Mouse (Mus musculus) Patski (cell line): ENCODE measurements around the gene Xpa. TPM values are rescaled to one million over a fixed set of nuclear protein-coding genes. Genes with fewer than 3 reads are reported as not detected.

Experiments used
- ATAC-seq: fragments of 100-300 bp; one replicate; pipeline ENCODE4 v1.8.0; 2021
- CTCF ChIA-PET: fragments of 350-600 bp; sonication (Branson Sonifier 250); formaldehyde crosslinking; loops from one replicate; lab custom pipeline; 2022; ENCODE audit warnings: inconsistent platforms; lab: Charles Lee
- POLR2A ChIA-PET: fragments of 350-600 bp; sonication (Branson Sonifier 250); formaldehyde crosslinking; loops from one replicate; lab custom pipeline; 2022; ENCODE audit warnings: antibody characterized with exemption, inconsistent platforms; lab: Charles Lee
- DNase-seq: peaks from one replicate; pipeline ENCODE4 v3.0.0-alpha.2; 2011; ENCODE audit warnings: low read depth, low spot score
- H3K27me3 ChIP-seq: fragments of 371-371 bp; one replicate; pipeline ENCODE4 v1.5.1; 2021
- CTCF ChIP-seq: fragments of 100-300 bp; IDR thresholded peaks from one replicate; pipeline ENCODE4 v1.5.1; 2021
- in situ Hi-C: fragments of 300-500 bp; cut with MboI; formaldehyde crosslinking; loops from 3 replicates; pipeline ENCODE4 v1.11.1; 2018; ENCODE audit warnings: low pct_unique_long_range_greater_than_20kb, mixed read lengths
- polyA plus RNA-seq: library from polyadenylated mRNA; unstranded; gene quantifications from one replicate; pipeline ENCODE4 v1.2.3, GENCODE M21; 2021

Xpa gene
- polyA plus RNA-seq, 1 experiment from 2014 or later, result 29.1 TPM

DNA sequence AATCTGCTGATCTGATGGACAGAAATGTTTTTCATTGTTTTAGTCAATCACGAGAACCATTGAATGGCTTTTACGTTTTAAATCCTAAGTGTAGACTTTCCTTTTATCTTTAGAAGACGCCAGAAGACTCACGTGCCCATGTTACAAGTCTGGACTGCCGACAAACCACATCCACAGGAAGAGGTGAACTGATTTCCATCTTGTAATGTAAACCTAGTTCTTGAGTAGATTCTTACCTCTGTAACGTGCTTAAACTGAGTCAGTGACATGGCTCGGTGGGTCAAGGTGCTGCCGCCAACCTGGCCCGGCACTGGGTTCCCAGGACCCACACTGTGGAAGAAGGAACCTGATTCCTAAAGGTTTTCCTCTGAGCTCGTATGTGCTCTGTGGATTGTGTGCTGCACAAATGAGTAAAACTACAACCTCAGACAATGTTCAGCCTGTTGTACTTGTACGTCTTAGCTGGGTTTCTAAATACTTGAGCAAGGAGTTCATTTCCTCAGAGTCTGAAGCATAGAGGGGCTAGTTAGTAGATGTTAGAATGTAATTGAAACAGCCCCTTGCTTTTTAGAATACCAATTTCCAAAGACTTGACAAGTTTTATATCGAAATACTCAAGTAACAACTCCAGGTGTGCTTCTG lies 44.1 kb downstream of the Xpa start:
- no peak for TF ChIP-seq CTCF
- ATAC-seq (no peak), DNase-seq (no peak)
- in situ Hi-C loops, result no loop called here
- no peaks in the 10 kb centered on the region for H3K27me3 ChIP-seq
- ChIA-PET CTCF (no interaction called here), POLR2A (interaction anchor here (0.7 kb wide), 1 partner anchor 71 kb away, joined by 3 read pairs; no protein-coding TSS in a partner anchor)

DNA sequence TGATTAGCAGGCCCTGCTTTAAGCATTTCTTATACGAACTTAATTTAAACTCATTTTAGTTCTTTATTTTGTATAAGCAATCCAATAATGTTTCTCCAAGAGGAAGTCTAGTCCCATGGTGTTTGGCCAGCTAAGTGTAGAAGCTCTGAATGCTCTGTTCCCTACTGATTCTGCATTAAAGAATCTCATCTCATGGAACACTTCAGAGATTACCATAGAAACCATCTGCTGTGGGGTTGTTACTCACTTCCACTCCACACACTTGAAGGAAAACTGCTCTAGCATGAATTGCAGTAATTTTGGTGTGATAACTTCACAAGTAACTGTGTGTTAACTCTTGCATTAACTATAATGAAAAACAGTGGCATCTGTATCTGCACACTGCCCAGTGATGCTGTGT lies 49.2 kb downstream of the Xpa start:
- in situ Hi-C loops, result no loop called here
- no peak for DNase-seq
- H3K27me3 ChIP-seq, result no peaks in the 10 kb centered on the region
- TF ChIP-seq CTCF, result no peak
- ChIA-PET CTCF (interaction anchor here (1.0 kb wide), 1 partner anchor 13 kb away, joined by 4 read pairs; no protein-coding TSS in a partner anchor), POLR2A (no interaction called here)
- no peak for ATAC-seq

DNA sequence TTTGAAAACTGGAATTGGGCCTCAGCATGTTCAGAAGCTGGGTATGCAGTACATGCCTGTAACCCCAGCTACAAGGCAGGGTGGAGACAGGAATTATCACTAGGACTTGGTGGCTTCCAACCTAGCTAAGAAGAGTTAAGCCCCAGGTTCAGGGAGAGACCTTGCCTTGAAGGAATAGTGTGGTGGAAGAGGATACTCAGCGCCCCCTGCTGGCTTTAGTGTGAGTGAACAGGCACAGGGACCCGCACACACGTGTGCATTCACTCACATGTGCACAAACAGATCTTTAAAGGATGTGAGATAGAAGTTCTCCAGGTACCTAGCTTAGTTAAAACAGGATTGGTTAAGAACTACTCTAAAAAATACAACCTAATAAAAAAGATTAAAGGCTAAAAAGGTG lies 51.8 kb downstream of the Xpa start:
- in situ Hi-C loops, result no loop called here

DNA sequence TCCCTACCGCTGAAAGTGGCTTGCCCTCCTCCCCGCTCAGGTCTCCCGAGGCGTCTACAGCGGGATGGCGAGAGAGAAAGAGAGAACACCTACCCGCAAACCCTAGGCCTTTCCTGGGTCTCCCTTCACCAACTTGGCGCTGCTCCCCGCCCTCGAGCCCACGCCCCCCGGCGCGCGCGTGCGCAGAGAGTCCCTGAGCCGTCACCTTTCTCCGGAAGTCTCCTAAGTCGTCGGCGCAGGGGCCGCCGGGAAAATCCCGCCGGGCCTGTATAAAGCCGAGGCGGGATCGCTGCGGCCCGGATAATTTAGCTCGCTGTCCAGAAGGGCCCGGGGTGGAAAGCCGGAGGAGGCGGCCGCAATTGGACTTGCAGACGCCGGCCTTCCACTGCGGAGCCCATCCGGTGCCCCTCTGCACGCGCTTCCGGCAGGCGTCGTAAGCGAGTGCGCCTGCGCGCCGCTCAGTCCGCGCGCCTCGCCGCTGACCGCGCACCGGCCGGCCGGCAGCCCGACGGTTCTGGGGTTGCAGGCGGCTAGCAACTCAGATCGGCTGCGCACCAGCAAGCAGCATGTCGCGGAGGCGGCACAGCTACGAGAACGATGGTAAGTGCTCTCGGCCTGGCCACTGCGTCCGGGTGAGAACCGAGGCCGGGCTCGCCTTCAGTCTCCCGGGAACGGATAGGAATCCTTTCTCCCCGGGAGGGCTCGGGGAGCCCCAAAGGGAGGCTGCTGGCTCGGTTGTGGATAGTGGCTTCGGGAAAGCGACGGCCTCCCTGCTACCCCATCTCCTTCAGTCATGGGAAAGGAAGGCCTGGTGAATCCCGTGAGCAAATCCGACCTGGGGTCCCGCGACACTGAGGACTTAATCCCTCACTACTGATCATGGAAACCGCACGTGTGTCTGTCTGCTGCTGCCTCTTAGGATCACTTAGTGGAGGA lies 57.6 kb downstream of the Xpa start, which contains the start of the genes Ncbp1 and Tstd2:
Ncbp1 (plus strand) TSS at position 327 of the 936 bp plus-strand sequence.
Tstd2 (minus strand) TSS at position 408 of the 936 bp plus-strand sequence.
- in situ Hi-C loops, result no loop called here
- POLR2A ChIA-PET, result interaction anchor here (2.4 kb wide), 1 partner anchor 10 kb away, joined by 11 read pairs; no protein-coding TSS in a partner anchor

More for the DNA sequence above, 51.8 kb downstream of the Xpa start:
- ChIA-PET POLR2A (no interaction called here), CTCF (interaction anchor here (1.0 to 1.5 kb wide), 3 partner anchors 13 to 49 kb away, joined by 3 to 4 read pairs (median 3); no protein-coding TSS in a partner anchor)
- no peak for TF ChIP-seq CTCF
- DNase-seq (no peak), ATAC-seq (no peak)
- no peaks in the 10 kb centered on the region for H3K27me3 ChIP-seq

DNA sequence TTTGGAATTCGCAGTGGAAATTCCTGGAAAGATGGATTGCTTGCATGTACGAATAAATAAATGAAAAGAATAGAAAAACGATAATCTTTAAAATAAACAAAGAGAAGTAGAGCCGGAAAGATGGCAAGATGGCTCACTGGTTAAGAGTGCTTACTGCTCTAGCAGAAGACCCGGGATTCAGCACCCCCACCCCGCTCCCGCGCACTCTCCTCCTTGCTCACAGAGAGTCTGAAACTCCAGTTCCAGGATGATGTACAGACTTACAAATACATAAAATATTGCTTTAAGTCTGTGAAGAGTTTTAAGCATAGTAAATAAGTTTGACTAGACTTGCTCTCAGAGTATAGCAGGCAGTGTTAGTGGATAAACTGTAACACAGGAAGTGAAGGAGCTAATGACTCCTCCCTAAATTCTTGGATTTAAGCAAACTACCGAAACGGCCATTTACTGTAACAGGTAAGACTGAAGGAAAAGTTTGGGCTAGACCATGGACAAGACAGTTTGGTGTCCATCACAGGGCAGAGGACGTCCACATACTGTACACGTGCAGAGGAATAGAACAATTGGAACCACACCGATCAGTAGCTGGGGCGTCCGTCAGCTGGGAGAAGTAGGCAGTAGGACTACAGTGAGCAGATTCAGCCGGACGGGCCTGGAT lies 58.4 kb downstream of the Xpa start:
- peak; percentile 13 for DNase-seq

More for the DNA sequence above, 57.6 kb downstream of the Xpa start, which contains the start of the genes Ncbp1 and Tstd2:
- CTCF ChIA-PET, result interaction anchor here (1.2 kb wide), 1 partner anchor 9 kb away, joined by 3 read pairs; no protein-coding TSS in a partner anchor
- H3K27me3 ChIP-seq, result no peaks in the 10 kb centered on the region
- DNase-seq, result peak; percentile 27
- TF ChIP-seq CTCF, result no peak
- ATAC-seq, result peak; percentile 88

DNA sequence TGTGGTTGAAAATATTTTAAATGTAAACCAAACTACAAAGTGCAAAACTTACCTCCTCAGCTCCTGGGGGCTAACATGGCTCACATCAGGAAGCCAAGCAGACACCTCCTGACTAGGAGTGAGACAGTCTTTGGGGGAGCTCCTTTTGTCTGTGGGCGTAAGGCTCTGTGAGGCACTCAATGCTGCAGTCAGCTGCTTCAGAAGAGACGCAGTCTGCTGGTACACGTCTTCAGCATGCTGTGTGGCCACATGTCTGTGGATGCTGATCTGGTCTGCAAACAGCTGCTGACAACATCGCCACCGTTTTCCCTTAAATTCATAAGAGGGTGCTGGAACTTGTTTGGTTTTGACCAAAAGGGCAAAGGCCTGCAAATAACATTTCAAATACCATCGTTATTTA lies 64.3 kb downstream of the Xpa start:
- ChIA-PET POLR2A (interaction anchor here (0.6 kb wide), 1 partner anchor 63 kb away, joined by 3 read pairs; no protein-coding TSS in a partner anchor), CTCF (no interaction called here)
- no peak for TF ChIP-seq CTCF
- in situ Hi-C loops, result no loop called here
- ATAC-seq (no peak), DNase-seq (no peak)
- H3K27me3 ChIP-seq, result no peaks in the 10 kb centered on the region

More for the DNA sequence above, 58.4 kb downstream of the Xpa start:
- H3K27me3 ChIP-seq, result no peaks in the 10 kb centered on the region
- in situ Hi-C loops, result no loop called here
- ATAC-seq, result peak; percentile 25
- TF ChIP-seq CTCF, result no peak
- ChIA-PET CTCF (interaction anchor here (1.2 kb wide), 1 partner anchor 8 kb away, joined by 3 read pairs; no protein-coding TSS in a partner anchor), POLR2A (interaction anchor here (2.4 kb wide), 1 partner anchor 9 kb away, joined by 11 read pairs; no protein-coding TSS in a partner anchor)

DNA sequence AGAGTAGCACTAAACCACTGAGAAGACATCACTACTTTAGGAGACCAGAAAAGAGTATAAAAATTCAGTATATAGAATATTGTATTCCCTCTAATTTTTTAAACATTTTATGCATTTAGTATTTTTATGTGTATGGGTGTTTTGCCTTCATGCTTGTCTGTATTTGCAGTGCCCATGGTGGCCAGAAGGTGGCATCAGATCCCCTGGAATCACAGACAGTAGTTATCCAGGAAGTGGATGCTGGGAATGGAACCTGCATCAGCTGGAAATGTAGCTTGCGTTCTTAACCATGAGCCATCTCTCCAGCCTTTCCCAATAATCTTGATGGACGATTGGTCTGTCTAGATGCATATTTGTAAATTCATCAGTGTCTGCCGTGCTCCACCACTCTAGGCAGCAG lies 65.9 kb downstream of the Xpa start:
- no peaks in the 10 kb centered on the region for H3K27me3 ChIP-seq
- in situ Hi-C loops, result no loop called here
- POLR2A ChIA-PET, result interaction anchor here (1.0 to 2.9 kb wide), 2 partner anchors 8 to 159 kb away, joined by 3 to 11 read pairs; partner anchors contain the start of genes Ncbp1 and Tstd2
- DNase-seq (no peak), ATAC-seq (no peak)
- CTCF ChIA-PET, result interaction anchor here (1.1 to 1.7 kb wide), 5 partner anchors 8 to 159 kb away, joined by 3 to 5 read pairs (median 3); partner anchors contain the start of genes Ncbp1 and Tstd2
- TF ChIP-seq CTCF, result peak; percentile 70

DNA sequence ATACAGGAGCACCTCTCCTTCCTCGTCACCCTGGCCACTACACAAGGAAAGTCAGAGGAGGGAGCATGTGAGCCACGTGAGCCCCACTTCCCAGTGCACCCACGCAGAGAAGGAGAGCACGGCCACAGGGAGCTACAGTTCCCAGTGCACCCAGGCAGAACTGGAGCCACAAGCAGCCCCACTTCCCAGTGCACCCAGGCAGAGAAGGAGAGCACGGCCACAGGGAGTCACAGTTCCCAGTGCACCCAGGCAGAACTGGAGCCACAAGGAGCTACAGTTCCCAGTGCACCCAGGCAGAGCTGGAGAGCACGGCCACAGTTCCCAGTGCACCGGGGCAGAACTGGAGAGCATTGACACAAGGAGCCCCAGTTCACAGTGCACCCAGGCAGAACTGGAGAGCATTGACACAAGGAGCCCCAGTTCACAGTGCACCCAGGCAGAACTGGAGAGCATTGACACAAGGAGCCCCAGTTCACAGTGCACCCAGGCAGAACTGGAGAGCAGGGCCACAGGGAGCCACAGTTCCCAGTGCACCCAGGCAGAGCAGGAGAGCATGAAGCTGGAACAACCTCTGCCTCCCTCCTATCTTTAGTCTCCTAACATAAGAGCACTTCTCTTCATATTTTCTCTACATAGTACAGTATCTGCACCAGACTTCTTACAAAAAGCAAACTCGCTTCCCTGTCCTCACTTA lies 66.7 kb downstream of the Xpa start:
- DNase-seq, result no peak
- no peak for ATAC-seq
- in situ Hi-C loops, result no loop called here

DNA sequence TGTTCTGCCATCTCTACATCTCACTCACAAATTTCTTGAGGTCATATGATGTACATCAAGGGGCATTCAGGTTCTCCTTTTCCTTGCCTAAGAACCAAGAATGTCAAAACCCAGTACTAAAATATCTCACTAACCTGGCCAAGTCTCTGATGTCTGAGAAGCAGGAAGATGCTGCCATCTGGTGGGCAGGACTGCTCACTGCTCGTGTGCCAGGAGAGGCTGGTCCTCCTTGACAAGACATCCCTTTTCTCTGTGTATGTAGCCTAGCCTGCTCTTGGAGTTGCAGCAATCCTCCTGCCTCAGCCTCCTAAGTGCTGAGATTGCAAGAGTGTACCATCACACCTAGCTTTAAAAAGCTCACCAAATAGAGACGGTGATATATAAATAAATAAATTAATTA lies 69.6 kb downstream of the Xpa start:
- ChIA-PET CTCF (interaction anchor here (0.7 to 1.2 kb wide), 5 partner anchors 22 to 183 kb away, joined by 3 to 4 read pairs (median 3); no protein-coding TSS in a partner anchor), POLR2A (no interaction called here)
- in situ Hi-C loops, result no loop called here
- TF ChIP-seq CTCF, result peak; percentile 94
- no peaks in the 10 kb centered on the region for H3K27me3 ChIP-seq
- DNase-seq (no peak), ATAC-seq (no peak)

More for the DNA sequence above, 66.7 kb downstream of the Xpa start:
- H3K27me3 ChIP-seq, result no peaks in the 10 kb centered on the region
- ChIA-PET POLR2A (interaction anchor here (2.9 kb wide), 1 partner anchor 9 kb away, joined by 11 read pairs; the partner anchor contains the start of genes Ncbp1 and Tstd2), CTCF (interaction anchor here (0.8 to 1.7 kb wide), 6 partner anchors 8 to 158 kb away, joined by 3 to 5 read pairs (median 3); partner anchors contain the start of genes Ncbp1 and Tstd2)
- no peak for TF ChIP-seq CTCF
